Mouse (Mus musculus): ENCODE data around the gene Tes.

The Tes gene

GRCm38 (mm10) chr6:17142577-17143359 lies 77.8 kb downstream of the Tes start:
- in situ Hi-C loops (cut with MboI; ENCODE audit: low sequenced_read_pairs), result no loop called here

- in situ Hi-C loops (cut with MboI; ENCODE audit: low sequenced_read_pairs), result no loop called here
These were observed 86.2 kb downstream of the Tes start for GRCm38 (mm10) chr6:17151071-17151715.

DNA sequence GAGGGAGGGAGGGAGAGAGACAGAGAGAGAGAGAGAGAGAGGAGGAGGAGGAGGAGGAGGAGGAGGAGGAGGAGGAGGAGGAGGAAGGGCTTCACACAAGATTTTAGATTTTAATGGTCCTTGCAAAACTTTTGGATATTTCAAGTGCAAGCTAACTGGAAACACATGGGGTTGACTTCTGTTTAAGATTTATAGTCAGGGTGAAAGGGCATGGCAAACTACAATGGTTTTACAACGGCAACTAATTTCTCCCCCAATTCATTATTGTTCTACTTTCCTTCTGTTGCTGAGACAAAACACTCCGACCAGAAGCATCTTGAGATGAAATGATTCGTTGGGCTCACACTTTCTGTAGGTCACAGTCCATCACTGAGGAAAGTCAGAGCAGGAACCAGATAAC lies 87.6 kb downstream of the Tes start:
- in situ Hi-C loops (cut with MboI; ENCODE audit: low sequenced_read_pairs), result no loop called here
